Mouse (Mus musculus) midbrain, embryonic 16.5 days (tissue): ENCODE results near the gene Dgkg. TPM values are rescaled to one million over a fixed set of nuclear protein-coding genes. Genes with fewer than 3 reads are reported as not detected.

Experiments
- ATAC-seq: fragments of 200-750 bp; cut with Nextera tagmentation; 2 replicates; pipeline ENCODE4 v1.8.0; 2017; ENCODE audit warnings: moderate TSS enrichment
- H3K27ac ChIP-seq: fragments of 300-500 bp; sonication (generic); 2 replicates; pipeline ENCODE4 v1.5.1; 2014; ENCODE audit warnings: mild to moderate bottlenecking, low read length, mixed read lengths
- H3K27me3 ChIP-seq: fragments of 300-500 bp; sonication (generic); 2 replicates; pipeline ENCODE4 v1.6.1; 2014; ENCODE audit warnings: low read depth, low read length, mixed read lengths; ENCODE audit not compliant: control insufficient read depth, insufficient read depth
- H3K36me3 ChIP-seq: fragments of 300-500 bp; sonication (generic); 2 replicates; pipeline ENCODE4 v1.6.1; 2014; ENCODE audit warnings: mild to moderate bottlenecking, low read length, moderate library complexity, mixed read lengths; ENCODE audit not compliant: control insufficient read depth, insufficient read depth
- H3K4me1 ChIP-seq: fragments of 300-500 bp; sonication (generic); 2 replicates; pipeline ENCODE4 v1.6.1; 2014; ENCODE audit warnings: mild to moderate bottlenecking, low read length, mixed read lengths; ENCODE audit not compliant: control insufficient read depth, insufficient read depth
- H3K4me2 ChIP-seq: fragments of 300-500 bp; sonication (generic); 2 replicates; pipeline ENCODE4 v1.6.1; 2014; ENCODE audit warnings: mild to moderate bottlenecking, low read length, mixed read lengths
- H3K4me3 ChIP-seq: fragments of 300-500 bp; sonication (generic); 2 replicates; pipeline ENCODE4 v1.5.1; 2014; ENCODE audit warnings: low read depth, mild to moderate bottlenecking, low read length, moderate library complexity, mixed read lengths
- H3K9ac ChIP-seq: fragments of 300-500 bp; sonication (generic); 2 replicates; pipeline ENCODE4 v1.6.1; 2014; ENCODE audit warnings: low read depth, low read length, mixed read lengths
- H3K9me3 ChIP-seq: fragments of 300-500 bp; sonication (generic); replicated peaks from 2 replicates; pipeline ENCODE4 v1.6.1; 2014; ENCODE audit warnings: mild to moderate bottlenecking, low read length, mixed read lengths; ENCODE audit not compliant: control insufficient read depth, poor library complexity, severe bottlenecking
- WGBS: fragments of 180-500 bp; shearing (Covaris S2); extraction: QIAGEN DNeasy Blood & Tissue Kit; methylation state at CpG from one replicate; pipeline ENCODE4 v1.1.7; 2014; 5-methylcytosine and 5-hydroxymethylcytosine counted together
- polyA plus RNA-seq: library from polyadenylated mRNA; unstranded; fragments of >200 nt; fragmentation: Nextera tagmentation; extraction: Ambion mirVana; gene quantifications from 2 replicates; pipeline ENCODE4 v1.2.1, GENCODE M21; 2015

Dgkg gene
- polyA plus RNA-seq, 1 experiment from 2014 or later, result 4.6 TPM

- H3K4me2 ChIP-seq, result no peak overlapping the region
- H3K9ac ChIP-seq, result no peak overlapping the region
- 71% methylated on average over 5 of the region's 5 CpGs for WGBS
- no peaks in the 10 kb centered on the region for H3K27me3 ChIP-seq
- no peak overlapping the region for H3K4me3 ChIP-seq
- no peaks in the 10 kb centered on the region for H3K36me3 ChIP-seq
- no peaks in the 10 kb centered on the region for H3K9me3 ChIP-seq
- no peak overlapping the region for H3K27ac ChIP-seq
- peak; percentile 60; the same call in 1 of the 2 replicates for ATAC-seq
- 0 out of 2 replicates have a peak, but pooled peaks cover 2% of the 10 kb centered on the region for H3K4me1 ChIP-seq
These were observed 148.0 kb downstream of the Dgkg start for GRCm38 (mm10) chr16:22508936-22509563.

- 53% methylated on average over 6 of the region's 6 CpGs for WGBS
- no peaks in the 10 kb centered on the region for H3K9me3 ChIP-seq
- no peaks in the 10 kb centered on the region for H3K4me1 ChIP-seq
- no peak overlapping the region for H3K4me2 ChIP-seq
- H3K27me3 ChIP-seq, result no peaks in the 10 kb centered on the region
- no peak for ATAC-seq
- no peak overlapping the region for H3K4me3 ChIP-seq
- no peak overlapping the region for H3K27ac ChIP-seq
- H3K36me3 ChIP-seq, result no peaks in the 10 kb centered on the region
- no peak overlapping the region for H3K9ac ChIP-seq
These were observed 151.4 kb downstream of the Dgkg start for GRCm38 (mm10) chr16:22505656-22506055.

- Histone ChIP-seq H3K36me3 (no peaks in the 10 kb centered on the region), H3K4me3 (no peak overlapping the region), H3K4me2 (no peak overlapping the region), H3K27ac (no peak overlapping the region), H3K27me3 (no peaks in the 10 kb centered on the region), H3K9me3 (no peaks in the 10 kb centered on the region), H3K9ac (no peak overlapping the region), H3K4me1 (no peaks in the 10 kb centered on the region)
- WGBS, result 30% methylated on average over 8 of the region's 8 CpGs
- no peak for ATAC-seq
These were observed 152.2 kb downstream of the Dgkg start for GRCm38 (mm10) chr16:22504851-22505250.

- Histone ChIP-seq H3K9me3 (no peaks in the 10 kb centered on the region), H3K4me1 (no peaks in the 10 kb centered on the region), H3K27me3 (no peaks in the 10 kb centered on the region), H3K4me2 (no peak overlapping the region), H3K27ac (no peak overlapping the region), H3K9ac (no peak overlapping the region), H3K36me3 (no peaks in the 10 kb centered on the region), H3K4me3 (no peak overlapping the region)
- WGBS, result 68% methylated on average over 5 of the region's 5 CpGs
- ATAC-seq, result no peak
These were observed 153.0 kb downstream of the Dgkg start for GRCm38 (mm10) chr16:22504049-22504448.

GRCm38 (mm10) chr16:22503467-22503866, 153.6 kb downstream of the Dgkg start:
- Histone ChIP-seq H3K4me2 (no peak overlapping the region), H3K4me3 (no peak overlapping the region), H3K27me3 (no peaks in the 10 kb centered on the region), H3K9ac (no peak overlapping the region), H3K36me3 (no peaks in the 10 kb centered on the region), H3K9me3 (no peaks in the 10 kb centered on the region), H3K27ac (no peak overlapping the region), H3K4me1 (no peaks in the 10 kb centered on the region)
- WGBS, result 89% methylated on average over 4 of the region's 4 CpGs
- no peak for ATAC-seq

- no peak overlapping the region for H3K4me3 ChIP-seq
- no peak overlapping the region for H3K4me2 ChIP-seq
- no peak overlapping the region for H3K27ac ChIP-seq
- H3K36me3 ChIP-seq, result no peaks in the 10 kb centered on the region
- no peak overlapping the region for H3K9ac ChIP-seq
- H3K9me3 ChIP-seq, result no peaks in the 10 kb centered on the region
- no peak for ATAC-seq
- WGBS, result 94% methylated on average over 6 of the region's 6 CpGs
- no peaks in the 10 kb centered on the region for H3K4me1 ChIP-seq
- no peaks in the 10 kb centered on the region for H3K27me3 ChIP-seq
These were observed 155.2 kb downstream of the Dgkg start for GRCm38 (mm10) chr16:22501855-22502254.

- WGBS, result 82% methylated on average over 5 of the region's 5 CpGs
- Histone ChIP-seq H3K9ac (no peak overlapping the region), H3K36me3 (no peaks in the 10 kb centered on the region), H3K4me2 (no peak overlapping the region), H3K27ac (no peak overlapping the region), H3K27me3 (no peaks in the 10 kb centered on the region), H3K9me3 (no peaks in the 10 kb centered on the region), H3K4me3 (no peak overlapping the region), H3K4me1 (no peaks in the 10 kb centered on the region)
- ATAC-seq, result no peak
These were observed 156.5 kb downstream of the Dgkg start for GRCm38 (mm10) chr16:22500561-22500960.

GRCm38 (mm10) chr16:22499951-22500350, 157.1 kb downstream of the Dgkg start:
- Histone ChIP-seq H3K27me3 (no peaks in the 10 kb centered on the region), H3K4me3 (no peak overlapping the region), H3K4me2 (no peak overlapping the region), H3K36me3 (no peaks in the 10 kb centered on the region), H3K27ac (no peak overlapping the region), H3K9me3 (no peaks in the 10 kb centered on the region), H3K4me1 (no peaks in the 10 kb centered on the region), H3K9ac (no peak overlapping the region)
- ATAC-seq, result no peak
- 92% methylated on average over 5 of the region's 5 CpGs for WGBS

- no peaks in the 10 kb centered on the region for H3K36me3 ChIP-seq
- H3K27me3 ChIP-seq, result no peaks in the 10 kb centered on the region
- ATAC-seq, result no peak
- H3K4me3 ChIP-seq, result no peak overlapping the region
- WGBS, result 87% methylated on average over 3 of the region's 3 CpGs
- H3K27ac ChIP-seq, result no peak overlapping the region
- H3K4me2 ChIP-seq, result no peak overlapping the region
- H3K9ac ChIP-seq, result no peak overlapping the region
- H3K9me3 ChIP-seq, result no peaks in the 10 kb centered on the region
- H3K4me1 ChIP-seq, result no peaks in the 10 kb centered on the region
These were observed 157.6 kb downstream of the Dgkg start for GRCm38 (mm10) chr16:22499447-22499846.
